Mouse (Mus musculus) C2C12 (cell line): ENCODE results near the gene Tor1aip2. TPM values are rescaled to one million over a fixed set of nuclear protein-coding genes. Genes with fewer than 3 reads are reported as not detected.

Source experiments
- H3K27me3 ChIP-seq: one replicate; pipeline ENCODE4 v1.6.1; 2011; ENCODE audit not compliant: control insufficient read depth, insufficient read depth, insufficient read length
- H3K36me3 ChIP-seq: one replicate; pipeline ENCODE4 v1.6.1; 2011; ENCODE audit not compliant: control insufficient read depth, insufficient read depth
- H3K4me3 ChIP-seq: one replicate; pipeline ENCODE4 v1.5.1; 2011; ENCODE audit warnings: mild to moderate bottlenecking, control low read depth; ENCODE audit not compliant: poor library complexity, insufficient read depth, severe bottlenecking
- H3K79me2 ChIP-seq: one replicate; pipeline ENCODE4 v1.6.1; 2011; ENCODE audit not compliant: control insufficient read depth, insufficient read depth
- H3K79me3 ChIP-seq: one replicate; pipeline ENCODE4 v1.6.1; 2011; ENCODE audit warnings: low read depth, control low read depth
- H3ac ChIP-seq: one replicate; pipeline ENCODE3; 2011; ENCODE audit warnings: low read depth; ENCODE audit not compliant: control insufficient read depth, insufficient read length
- CEBPB ChIP-seq: IDR thresholded peaks from one replicate; pipeline ENCODE4 v1.6.1; 2011; ENCODE audit warnings: low read depth, mild to moderate bottlenecking, control low read depth, moderate library complexity
- CTCF ChIP-seq: IDR thresholded peaks from one replicate; pipeline ENCODE4 v1.5.1; 2011; ENCODE audit not compliant: control insufficient read depth, insufficient read depth, insufficient read length
- FOSL1 ChIP-seq: IDR thresholded peaks from one replicate; pipeline ENCODE4 v1.8.0; 2011; ENCODE audit warnings: mild to moderate bottlenecking, low read length; ENCODE audit not compliant: poor library complexity, insufficient read depth, severe bottlenecking
- MAX ChIP-seq: IDR thresholded peaks from one replicate; pipeline ENCODE4 v1.6.1; 2011; ENCODE audit warnings: mild to moderate bottlenecking, control low read depth
- MYOD1 ChIP-seq: IDR thresholded peaks from one replicate; pipeline ENCODE4 v1.6.1; 2011; ENCODE audit warnings: low read depth; ENCODE audit not compliant: control insufficient read depth, insufficient read length
- MYOG ChIP-seq: IDR thresholded peaks from one replicate; pipeline ENCODE4 v1.6.1; 2011; ENCODE audit not compliant: control insufficient read depth, insufficient read length; ENCODE audit errors: extremely low read depth
- USF1 ChIP-seq: IDR thresholded peaks from one replicate; pipeline ENCODE4 v1.6.1; 2011; ENCODE audit warnings: low read depth, mild to moderate bottlenecking, control low read depth, moderate library complexity
- polyA plus RNA-seq: library from polyadenylated mRNA; unstranded; fragments of >200 nt; fragmentation: generic; extraction: Trizol; gene quantifications from one replicate; pipeline ENCODE4 v1.2.1, GENCODE M21; 2012; ENCODE audit warnings: missing spikeins

Tor1aip2 gene
- polyA plus RNA-seq, 1 experiment = 38.4 TPM

- no peaks in the 10 kb centered on the region for H3K79me3 ChIP-seq
- TF ChIP-seq MAX = no peak
- no peak for TF ChIP-seq CEBPB
- TF ChIP-seq CTCF = no peak
- no peak for TF ChIP-seq FOSL1
- TF ChIP-seq MYOG = no peak
- no peak for TF ChIP-seq USF1
- no peak for TF ChIP-seq MYOD1
These were observed 39.6 kb upstream of the Tor1aip2 start for GRCm38 (mm10) chr1:155995612-155996011.

GRCm38 (mm10) chr1:156002366-156002765 lies 32.8 kb upstream of the Tor1aip2 start:
- no peak overlapping the region for H3K4me3 ChIP-seq

More at GRCm38 (mm10) chr1:155995612-155996011, 39.6 kb upstream of the Tor1aip2 start:
- H3K36me3 ChIP-seq = no peaks in the 10 kb centered on the region
- no peak overlapping the region for H3ac ChIP-seq
- H3K27me3 ChIP-seq = no peaks in the 10 kb centered on the region
- H3K79me2 ChIP-seq = no peaks in the 10 kb centered on the region
- no peak overlapping the region for H3K4me3 ChIP-seq

GRCm38 (mm10) chr1:156003201-156003935 lies 31.8 kb upstream of the Tor1aip2 start:
- no peaks in the 10 kb centered on the region for H3K27me3 ChIP-seq
- H3ac ChIP-seq = no peak overlapping the region
- H3K4me3 ChIP-seq = no peak overlapping the region
- peaks cover 21% of the 10 kb centered on the region for H3K36me3 ChIP-seq
- H3K79me2 ChIP-seq = no peaks in the 10 kb centered on the region
- TF ChIP-seq MAX (no peak), USF1 (no peak), MYOG (no peak)
- H3K79me3 ChIP-seq = no peaks in the 10 kb centered on the region

More at GRCm38 (mm10) chr1:156002366-156002765, 32.8 kb upstream of the Tor1aip2 start:
- no peak for TF ChIP-seq CEBPB
- no peak for TF ChIP-seq MYOG
- no peak for TF ChIP-seq CTCF
- TF ChIP-seq USF1 = no peak
- TF ChIP-seq MAX = no peak
- TF ChIP-seq MYOD1 = no peak
- no peak for TF ChIP-seq FOSL1
- Histone ChIP-seq H3K36me3 (peaks cover 15% of the 10 kb centered on the region), H3K79me3 (no peaks in the 10 kb centered on the region), H3K79me2 (no peaks in the 10 kb centered on the region), H3K27me3 (no peaks in the 10 kb centered on the region), H3ac (no peak overlapping the region)

GRCm38 (mm10) chr1:156005906-156006305 lies 29.3 kb upstream of the Tor1aip2 start:
- no peaks in the 10 kb centered on the region for H3K79me3 ChIP-seq
- H3K4me3 ChIP-seq = no peak overlapping the region
- peaks cover 26% of the 10 kb centered on the region for H3K36me3 ChIP-seq
- no peaks in the 10 kb centered on the region for H3K27me3 ChIP-seq
- no peaks in the 10 kb centered on the region for H3K79me2 ChIP-seq
- no peak overlapping the region for H3ac ChIP-seq
- TF ChIP-seq USF1 (no peak), MAX (no peak), MYOG (no peak), MYOD1 (no peak), CEBPB (no peak), CTCF (no peak), FOSL1 (no peak)

GRCm38 (mm10) chr1:156009003-156009402 lies 26.2 kb upstream of the Tor1aip2 start:
- Histone ChIP-seq H3K27me3 (no peaks in the 10 kb centered on the region), H3K79me3 (no peaks in the 10 kb centered on the region), H3K79me2 (no peaks in the 10 kb centered on the region), H3K4me3 (no peak overlapping the region), H3ac (no peak overlapping the region), H3K36me3 (peaks cover 44% of the 10 kb centered on the region)
- TF ChIP-seq MYOG (no peak), MYOD1 (no peak), MAX (no peak), CTCF (no peak), FOSL1 (no peak), CEBPB (no peak)

GRCm38 (mm10) chr1:156019800-156020199 lies 15.4 kb upstream of the Tor1aip2 start:
- H3K79me3 ChIP-seq = no peaks in the 10 kb centered on the region
- no peak for TF ChIP-seq MYOD1
- no peak for TF ChIP-seq FOSL1
- TF ChIP-seq USF1 = no peak
- TF ChIP-seq CTCF = no peak
- TF ChIP-seq MAX = no peak
- no peak for TF ChIP-seq CEBPB
- TF ChIP-seq MYOG = no peak
- no peaks in the 10 kb centered on the region for H3K27me3 ChIP-seq
- H3ac ChIP-seq = no peak overlapping the region
- H3K4me3 ChIP-seq = no peak overlapping the region
- H3K36me3 ChIP-seq = peaks cover 58% of the 10 kb centered on the region
- H3K79me2 ChIP-seq = no peaks in the 10 kb centered on the region
